In the genomic region with DNA sequence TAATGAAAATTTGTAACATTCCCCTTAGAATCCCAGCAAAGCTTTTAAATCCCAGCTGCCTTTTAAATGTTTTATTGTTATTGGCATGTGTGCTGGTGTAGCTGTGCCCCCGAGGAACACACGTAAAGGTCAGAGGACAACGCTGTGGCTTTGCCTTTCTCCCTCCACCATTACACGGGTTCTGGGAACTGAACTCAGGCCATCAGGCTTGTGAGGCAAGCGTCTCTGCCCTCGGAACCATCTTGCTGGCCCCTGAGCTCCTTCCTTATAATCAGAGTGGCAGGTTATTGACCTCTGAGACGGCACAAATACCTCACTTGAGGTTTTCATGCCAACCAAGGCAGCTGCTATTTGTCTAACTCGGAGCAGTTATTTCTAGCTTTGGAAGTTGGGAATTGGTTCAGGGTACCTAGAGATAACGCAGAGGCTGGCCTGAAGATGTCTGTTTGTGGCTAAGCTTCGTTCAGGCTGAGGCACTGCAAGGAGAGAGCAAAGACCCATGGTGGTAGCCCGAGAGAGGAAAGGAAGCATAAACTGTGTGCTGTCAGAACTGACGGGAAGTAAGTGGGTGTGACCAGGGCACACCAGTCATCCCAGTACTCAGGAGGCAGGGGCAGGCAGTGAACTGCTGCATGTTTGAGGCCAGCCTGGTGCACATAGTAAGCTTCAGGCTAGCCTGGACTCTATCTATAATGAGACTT, we compare ENCODE assay signal across 16 mouse cellular contexts. TPM values are rescaled to one million over a fixed set of nuclear protein-coding genes. Genes with fewer than 3 reads are reported as not detected.
DNase-seq lines count a peak whose midpoint lies in the region; ATAC-seq and TF ChIP-seq lines count a peak whose summit lies in the region.
"Had no signal": no experiment of that assay in that cellular context is flagged by ENCODE, and none has a peak within 500 bp of the region (broad histone marks: within the 10 kb centered on the region; RNA-seq: fewer than 3 reads in every experiment).

No protein-coding gene starts in this region.

- peaks cover 8% of the 10 kb centered on the region; the same call in 1 of the 2 replicates for H3K36me3 ChIP-seq in lung, embryonic 15.5 days
- 0 out of 2 replicates have a peak, but pooled peaks cover 2% of the 10 kb centered on the region for H3K36me3 ChIP-seq in intestine, embryonic 16.5 days (ENCODE audit: control insufficient read depth, insufficient read depth, low read length)
- H3K36me3 ChIP-seq in midbrain, embryonic 14.5 days (ENCODE audit: control insufficient read depth, insufficient read depth, low read length), result 0 out of 2 replicates have a peak, but pooled peaks cover 3% of the 10 kb centered on the region

- H3K9me3 ChIP-seq in lung, embryonic 15.5 days, result no peaks in the 10 kb centered on the region
- H3K9me3 ChIP-seq in intestine, embryonic 16.5 days (ENCODE audit: control insufficient read depth, low read length), result no peaks in the 10 kb centered on the region
- 0 out of 2 replicates have a peak, but pooled peaks cover 5% of the 10 kb centered on the region for H3K9me3 ChIP-seq in midbrain, embryonic 14.5 days (ENCODE audit: control insufficient read depth, low read length)
- H3K9me3 ChIP-seq: heart, embryonic 15.5 days had no signal

- H3K9ac ChIP-seq in lung, embryonic 15.5 days, result no peak overlapping the region
- no peak overlapping the region for H3K9ac ChIP-seq in intestine, embryonic 16.5 days (ENCODE audit: low read depth, low read length)
- no peak overlapping the region for H3K9ac ChIP-seq in midbrain, embryonic 14.5 days (replicated peaks; ENCODE audit: low read length)
- H3K9ac ChIP-seq: forebrain, postnatal 0 days; heart, embryonic 15.5 days had no signal

- H3K4me1 ChIP-seq in lung, embryonic 15.5 days, result peaks cover 7% of the 10 kb centered on the region; the same call in 1 of the 2 replicates
- H3K4me1 ChIP-seq in lung, adult 2 months (ENCODE audit: control insufficient read depth, insufficient read depth, low read length), result peaks cover 3% of the 10 kb centered on the region; the same call in 1 of the 2 replicates
- H3K4me1 ChIP-seq in intestine, embryonic 16.5 days (ENCODE audit: control insufficient read depth, insufficient read depth, low read length), result peaks cover 3% of the 10 kb centered on the region; the same call in 1 of the 2 replicates
- no peaks in the 10 kb centered on the region for H3K4me1 ChIP-seq in midbrain, embryonic 14.5 days (ENCODE audit: control insufficient read depth, insufficient read depth, low read length)

- 0 out of 2 replicates have a peak overlapping the region, but pooled peaks have one; percentile 7 for H3K27ac ChIP-seq in lung, embryonic 15.5 days
- no peak overlapping the region; the same call in 1 of the 2 replicates for H3K27ac ChIP-seq in intestine, embryonic 16.5 days (ENCODE audit: low read length)
- H3K27ac ChIP-seq in midbrain, embryonic 14.5 days (replicated peaks; ENCODE audit: low read depth, low read length), result no peak overlapping the region
- H3K27ac ChIP-seq: heart, embryonic 15.5 days; layer of hippocampus, adult 2 months; macrophage had no signal

- H3K4me2 ChIP-seq in lung, embryonic 15.5 days, result no peak overlapping the region
- peak overlapping the region; percentile 19; the same call in 1 of the 2 replicates for H3K4me2 ChIP-seq in intestine, embryonic 16.5 days (ENCODE audit: low read depth, low read length)
- no peak overlapping the region for H3K4me2 ChIP-seq in midbrain, embryonic 14.5 days (ENCODE audit: low read length)
- H3K4me2 ChIP-seq: heart, embryonic 15.5 days had no signal

- no peak for TF ChIP-seq CTCF in lung, adult 2 months (IDR thresholded peaks at IDR 0.05; ENCODE audit: insufficient read depth, low read length)

- no peak overlapping the region for H3K4me3 ChIP-seq in lung, embryonic 15.5 days
- no peak overlapping the region for H3K4me3 ChIP-seq in lung, adult 2 months (replicated peaks; ENCODE audit: extremely low read depth, low read depth, low read length)
- no peak overlapping the region for H3K4me3 ChIP-seq in intestine, embryonic 16.5 days (ENCODE audit: low read length)
- no peak overlapping the region for H3K4me3 ChIP-seq in midbrain, embryonic 14.5 days (replicated peaks; ENCODE audit: low read depth, low read length)
- H3K4me3 ChIP-seq: heart, embryonic 15.5 days; layer of hippocampus, adult 2 months had no signal

- DNase-seq in lung, adult 2 months, result no peak
- no peak for DNase-seq in midbrain, embryonic 14.5 days
- DNase-seq: adrenal gland, postnatal 14 days; cerebellum, postnatal 36 days; forebrain, postnatal 0 days; gastrocnemius, postnatal 25 days; right cerebral cortex, postnatal 4 days had no signal

- 44% methylated on average over 12 of the region's 12 CpGs for WGBS in lung, embryonic 15.5 days
- 43% methylated on average over 12 of the region's 12 CpGs for WGBS in lung, adult 2 months
- 53% methylated on average over 12 of the region's 12 CpGs for WGBS in intestine, embryonic 16.5 days
- WGBS in midbrain, embryonic 14.5 days, result 80% methylated on average over 12 of the region's 12 CpGs

- no peak for ATAC-seq in lung, embryonic 15.5 days (ENCODE audit: borderline replicate concordance, extremely low read depth, low FRiP score, low TSS enrichment)
- ATAC-seq in common myeloid progenitor, adult 5-6 weeks (replicated peaks; ENCODE audit: low read depth, poor library complexity, severe bottlenecking), result peak; percentile 81
- peak; percentile 81 for ATAC-seq in intestine, embryonic 16.5 days
- ATAC-seq in megakaryocyte-erythroid progenitor cell, adult 5-6 weeks (replicated peaks; ENCODE audit: low FRiP score, low TSS enrichment, poor library complexity, severe bottlenecking), result 0 out of 2 replicates have a peak, but pooled peaks have one; percentile 42
- ATAC-seq in midbrain, embryonic 14.5 days (ENCODE audit: low FRiP score, low TSS enrichment), result no peak
- ATAC-seq in cerebellum, adult (ENCODE audit: insufficient number of reproducible peaks, low FRiP score, low TSS enrichment), result no peak
- ATAC-seq: forebrain, postnatal 0 days had no signal

- no peaks in the 10 kb centered on the region for H3K27me3 ChIP-seq in lung, embryonic 15.5 days
- H3K27me3 ChIP-seq in intestine, embryonic 16.5 days (replicated peaks; ENCODE audit: control insufficient read depth, insufficient read depth, low read length), result no peaks in the 10 kb centered on the region
- H3K27me3 ChIP-seq in midbrain, embryonic 14.5 days (ENCODE audit: control insufficient read depth, insufficient read depth, low read length), result no peaks in the 10 kb centered on the region
- H3K27me3 ChIP-seq: heart, embryonic 15.5 days had no signal

- no peak for TF ChIP-seq POLR2A in lung, adult 2 months (IDR thresholded peaks at IDR 0.05; ENCODE audit: borderline replicate concordance, extremely low read depth, low read depth, low read length)

RNA-seq across cellular contexts. Expression of a gene that starts 48.4 kb away (rescaled TPM):
- 0.09 TPM in 1 of 2 replicates, not detected in the other for polyA plus RNA-seq in lung, embryonic 15.5 days (2015; fragmentation: Nextera tagmentation; extraction: Ambion mirVana)
- 0.09 TPM in 1 of 2 replicates, not detected in the other for polyA plus RNA-seq in lung, adult 2 months (2012; rRNA removed)
- total RNA-seq in common myeloid progenitor, adult 5-6 weeks (2017), result not detected in 2 replicates
- polyA plus RNA-seq in intestine, embryonic 16.5 days (2015; fragmentation: Nextera tagmentation; extraction: Ambion mirVana), result 0.21 and 0.50 TPM in 2 replicates
- total RNA-seq in megakaryocyte-erythroid progenitor cell, adult 5-6 weeks (2014; fragmentation: Nextera tagmentation), result 1.3 and 2.0 TPM in 2 replicates
- total RNA-seq in megakaryocyte-erythroid progenitor cell, adult 5-6 weeks (2017), result 1.0 TPM in 1 of 2 replicates, not detected in the other
- not detected in 2 replicates for polyA plus RNA-seq in midbrain, embryonic 14.5 days (2014; fragmentation: Nextera tagmentation; extraction: Ambion mirVana)
- total RNA-seq: adrenal gland, postnatal 14 days; forebrain, postnatal 0 days had no signal
- polyA plus RNA-seq: forebrain, postnatal 0 days; heart, embryonic 15.5 days; kidney, adult 2 months; macrophage had no signal

RNA-seq across cellular contexts. Expression of a gene that starts 52.4 kb away (rescaled TPM):
- 38.8 and 43.1 TPM in 2 replicates for polyA plus RNA-seq in lung, embryonic 15.5 days (2015; fragmentation: Nextera tagmentation; extraction: Ambion mirVana)
- 7.4 and 14.6 TPM in 2 replicates for polyA plus RNA-seq in lung, adult 2 months (2012; rRNA removed)
- 32.3 and 36.5 TPM in 2 replicates for total RNA-seq in common myeloid progenitor, adult 5-6 weeks (2017)
- polyA plus RNA-seq in intestine, embryonic 16.5 days (2015; fragmentation: Nextera tagmentation; extraction: Ambion mirVana), result 49.6 and 52.1 TPM in 2 replicates
- total RNA-seq in megakaryocyte-erythroid progenitor cell, adult 5-6 weeks (2014; fragmentation: Nextera tagmentation), result 46.7 and 47.5 TPM in 2 replicates
- 56.6 and 61.3 TPM in 2 replicates for total RNA-seq in megakaryocyte-erythroid progenitor cell, adult 5-6 weeks (2017)
- polyA plus RNA-seq in midbrain, embryonic 14.5 days (2014; fragmentation: Nextera tagmentation; extraction: Ambion mirVana), result 12.4 and 16.0 TPM in 2 replicates

Comparison
In these comparisons a context has a peak if more than half of its experiments do, and no peak if none do; other contexts are left out.
1. ATAC-seq: peak in common myeloid progenitor, adult 5-6 weeks (single experiment), intestine, embryonic 16.5 days (single experiment) and megakaryocyte-erythroid progenitor cell, adult 5-6 weeks (single experiment); none in lung, embryonic 15.5 days (single experiment), midbrain, embryonic 14.5 days (single experiment) and cerebellum, adult (single experiment).